14 mouse cellular contexts compared by ENCODE assay signal in genomic region chr6:125302231-125302982, GRCm38 (mm10). TPM values are rescaled to one million over a fixed set of nuclear protein-coding genes. Genes with fewer than 3 reads are reported as not detected.
DNase-seq lines count a peak whose midpoint lies in the region; ATAC-seq and TF ChIP-seq lines count a peak whose summit lies in the region.
"Had no signal": no experiment of that assay in that cellular context is flagged by ENCODE, and none has a peak within 500 bp of the region (broad histone marks: within the 10 kb centered on the region; RNA-seq: fewer than 3 reads in every experiment).

No protein-coding gene starts in this region.

- H3K27me3 ChIP-seq in limb, embryonic 14.5 days (ENCODE audit: control insufficient read depth, insufficient read depth, low read length), result no peaks in the 10 kb centered on the region
- no peaks in the 10 kb centered on the region for H3K27me3 ChIP-seq in limb, embryonic 10.5 days (ENCODE audit: low read depth, poor library complexity, severe bottlenecking)
- no peaks in the 10 kb centered on the region for H3K27me3 ChIP-seq in embryonic facial prominence, embryonic 14.5 days (replicated peaks; ENCODE audit: control insufficient read depth, insufficient read depth, low read length)
- H3K27me3 ChIP-seq: embryonic facial prominence, embryonic 12.5 days; limb, embryonic 12.5 days; midbrain, embryonic 15.5 days had no signal

- TF ChIP-seq POLR2A in limb, embryonic 14.5 days (IDR thresholded peaks at IDR 0.05; ENCODE audit: borderline replicate concordance, extremely low read depth, insufficient read depth, insufficient read length), result no peak

- H3K4me3 ChIP-seq in limb, embryonic 14.5 days (replicated peaks; ENCODE audit: low read length), result no peak overlapping the region
- no peak overlapping the region for H3K4me3 ChIP-seq in limb, embryonic 10.5 days
- no peak overlapping the region for H3K4me3 ChIP-seq in embryonic facial prominence, embryonic 14.5 days (ENCODE audit: low read depth, low read length)
- H3K4me3 ChIP-seq: embryonic facial prominence, embryonic 12.5 days; heart, embryonic 10.5 days; limb, embryonic 12.5 days; midbrain, embryonic 15.5 days had no signal

- peaks cover 9% of the 10 kb centered on the region for H3K36me3 ChIP-seq in limb, embryonic 14.5 days (ENCODE audit: control insufficient read depth, insufficient read depth, low read length)
- H3K36me3 ChIP-seq in limb, embryonic 10.5 days, result peaks cover 17% of the 10 kb centered on the region
- H3K36me3 ChIP-seq in embryonic facial prominence, embryonic 14.5 days (ENCODE audit: control insufficient read depth, insufficient read depth, low read length), result peaks cover 6% of the 10 kb centered on the region
- H3K36me3 ChIP-seq: midbrain, embryonic 15.5 days had no signal

- 0 out of 2 replicates have a peak overlapping the region, but pooled peaks have one; percentile 2 for H3K27ac ChIP-seq in limb, embryonic 14.5 days (replicated peaks; ENCODE audit: low read depth, low read length)
- H3K27ac ChIP-seq in limb, embryonic 10.5 days, result no peak overlapping the region
- peak overlapping the region; percentile 48 for H3K27ac ChIP-seq in embryonic facial prominence, embryonic 14.5 days (replicated peaks; ENCODE audit: low read depth, low read length)
- H3K27ac ChIP-seq: embryonic facial prominence, embryonic 12.5 days; heart, embryonic 10.5 days; limb, embryonic 12.5 days; midbrain, embryonic 15.5 days had no signal

- DNase-seq in limb, embryonic 14.5 days (ENCODE audit: low spot score), result no peak
- DNase-seq in limb, embryonic 10.5 days (ENCODE audit: low spot score), result no peak
- DNase-seq in embryonic facial prominence, embryonic 14.5 days (ENCODE audit: low spot score), result peak; percentile 45
- DNase-seq in kidney, postnatal 4 days, result peak; percentile 21 to 38
- DNase-seq in thymus, postnatal 0 days (ENCODE audit: low spot score), result peak; percentile 32
- no peak for DNase-seq in cerebellum, adult 8-10 months
- no peak for DNase-seq in adrenal gland, adult 18-20 months (ENCODE audit: low spot score in 2 of 2)
- no peak for DNase-seq in cerebellum, adult 11-12 months

- no peak overlapping the region for H3K9ac ChIP-seq in limb, embryonic 14.5 days (ENCODE audit: low read depth, low read length, severe bottlenecking)
- H3K9ac ChIP-seq in embryonic facial prominence, embryonic 14.5 days (ENCODE audit: low read depth, low read length), result no peak overlapping the region
- H3K9ac ChIP-seq: embryonic facial prominence, embryonic 12.5 days; limb, embryonic 12.5 days; midbrain, embryonic 15.5 days had no signal

- no peaks in the 10 kb centered on the region for H3K4me1 ChIP-seq in limb, embryonic 14.5 days (ENCODE audit: control insufficient read depth, insufficient read depth, low read length)
- H3K4me1 ChIP-seq in limb, embryonic 10.5 days, result peaks cover 3% of the 10 kb centered on the region; the same call in 1 of the 2 replicates
- H3K4me1 ChIP-seq in embryonic facial prominence, embryonic 14.5 days (ENCODE audit: control insufficient read depth, insufficient read depth, low read length), result no peaks in the 10 kb centered on the region
- H3K4me1 ChIP-seq: embryonic facial prominence, embryonic 12.5 days; heart, embryonic 10.5 days; midbrain, embryonic 15.5 days had no signal

- ATAC-seq in limb, embryonic 14.5 days (ENCODE audit: low FRiP score, low read depth), result no peak
- ATAC-seq in embryonic facial prominence, embryonic 14.5 days (ENCODE audit: low read depth), result no peak
- ATAC-seq: activated CD4-positive, CD25-positive, alpha-beta regulatory T cell, adult 4 months; midbrain, embryonic 15.5 days had no signal

- H3K9me3 ChIP-seq in limb, embryonic 14.5 days (ENCODE audit: control insufficient read depth, low read length), result no peaks in the 10 kb centered on the region
- no peaks in the 10 kb centered on the region for H3K9me3 ChIP-seq in limb, embryonic 10.5 days (replicated peaks)
- H3K9me3 ChIP-seq in embryonic facial prominence, embryonic 14.5 days (ENCODE audit: control insufficient read depth, low read length), result no peaks in the 10 kb centered on the region
- H3K9me3 ChIP-seq: embryonic facial prominence, embryonic 12.5 days; heart, embryonic 10.5 days; limb, embryonic 12.5 days; midbrain, embryonic 15.5 days had no signal

- H3K4me2 ChIP-seq in limb, embryonic 14.5 days (replicated peaks; ENCODE audit: low read depth, low read length, severe bottlenecking), result no peak overlapping the region
- H3K4me2 ChIP-seq in embryonic facial prominence, embryonic 14.5 days (ENCODE audit: low read depth, low read length), result 0 out of 2 replicates have a peak overlapping the region, but pooled peaks have one; percentile 20
- H3K4me2 ChIP-seq: embryonic facial prominence, embryonic 12.5 days; limb, embryonic 12.5 days; midbrain, embryonic 15.5 days had no signal

- 71% methylated on average over 24 of the region's 24 CpGs for WGBS in limb, embryonic 14.5 days
- WGBS in limb, embryonic 10.5 days, result 91% methylated on average over 24 of the region's 24 CpGs
- WGBS in embryonic facial prominence, embryonic 14.5 days, result 64% methylated on average over 24 of the region's 24 CpGs

RNA-seq across cellular contexts. Expression of gene Ltbr, which starts 11.3 kb away (rescaled TPM):
- 52.7 and 68.8 TPM in 2 replicates for polyA plus RNA-seq in limb, embryonic 14.5 days (2012; rRNA removed)
- polyA plus RNA-seq in limb, embryonic 14.5 days (2014; fragmentation: Nextera tagmentation; extraction: Ambion mirVana), result 45.8 and 51.1 TPM in 2 replicates
- polyA plus RNA-seq in limb, embryonic 10.5 days (2016; fragmentation: Nextera tagmentation; extraction: Ambion mirVana), result 34.3 and 41.5 TPM in 2 replicates
- 46.4 and 49.0 TPM in 2 replicates for polyA plus RNA-seq in embryonic facial prominence, embryonic 14.5 days (2014; fragmentation: Nextera tagmentation; extraction: Ambion mirVana)
- polyA plus RNA-seq in thymus, postnatal 0 days (2015; fragmentation: Nextera tagmentation; extraction: Ambion mirVana), result 29.6 and 30.9 TPM in 2 replicates
- 10 to 100 TPM; 56.6 to 78.9 TPM for total RNA-seq in adrenal gland, adult 18-20 months (2021)
- total RNA-seq: CH12.LX had no signal
- polyA plus RNA-seq: activated CD4-positive, CD25-positive, alpha-beta regulatory T cell, adult 4 months had no signal

RNA-seq across cellular contexts. Expression of gene Tuba3a, which starts 16.6 kb away (rescaled TPM):
- polyA plus RNA-seq in limb, embryonic 14.5 days (2012; rRNA removed), result 0.45 and 0.47 TPM in 2 replicates
- polyA plus RNA-seq in limb, embryonic 14.5 days (2014; fragmentation: Nextera tagmentation; extraction: Ambion mirVana), result 0.30 TPM in 1 of 2 replicates, not detected in the other
- polyA plus RNA-seq in limb, embryonic 10.5 days (2016; fragmentation: Nextera tagmentation; extraction: Ambion mirVana), result 0.10 and 0.21 TPM in 2 replicates
- 0.22 and 0.45 TPM in 2 replicates for polyA plus RNA-seq in embryonic facial prominence, embryonic 14.5 days (2014; fragmentation: Nextera tagmentation; extraction: Ambion mirVana)
- 0.22 and 0.36 TPM in 2 replicates for polyA plus RNA-seq in thymus, postnatal 0 days (2015; fragmentation: Nextera tagmentation; extraction: Ambion mirVana)
- not detected for total RNA-seq in adrenal gland, adult 18-20 months (2021)
- total RNA-seq: CH12.LX had no signal
- polyA plus RNA-seq: midbrain, embryonic 15.5 days had no signal

RNA-seq across cellular contexts. Expression of gene Scnn1a, which starts 18.1 kb away (rescaled TPM):
- 2.5 and 2.9 TPM in 2 replicates for polyA plus RNA-seq in limb, embryonic 14.5 days (2012; rRNA removed)
- 1.8 and 1.9 TPM in 2 replicates for polyA plus RNA-seq in limb, embryonic 14.5 days (2014; fragmentation: Nextera tagmentation; extraction: Ambion mirVana)
- polyA plus RNA-seq in limb, embryonic 10.5 days (2016; fragmentation: Nextera tagmentation; extraction: Ambion mirVana), result 1.0 and 1.6 TPM in 2 replicates
- polyA plus RNA-seq in embryonic facial prominence, embryonic 14.5 days (2014; fragmentation: Nextera tagmentation; extraction: Ambion mirVana), result 1.5 and 3.2 TPM in 2 replicates
- 9.0 and 9.5 TPM in 2 replicates for polyA plus RNA-seq in thymus, postnatal 0 days (2015; fragmentation: Nextera tagmentation; extraction: Ambion mirVana)
- total RNA-seq in adrenal gland, adult 18-20 months (2021), result 1 to 10 TPM; 1.3 to 1.7 TPM
- total RNA-seq: CH12.LX had no signal
- polyA plus RNA-seq: activated CD4-positive, CD25-positive, alpha-beta regulatory T cell, adult 4 months had no signal

RNA-seq across cellular contexts. Expression of gene Tnfrsf1a, which starts 46.8 kb away (rescaled TPM):
- polyA plus RNA-seq in limb, embryonic 14.5 days (2012; rRNA removed), result 88.8 and 106 TPM in 2 replicates
- polyA plus RNA-seq in limb, embryonic 14.5 days (2014; fragmentation: Nextera tagmentation; extraction: Ambion mirVana), result 85.6 and 87.8 TPM in 2 replicates
- polyA plus RNA-seq in limb, embryonic 10.5 days (2016; fragmentation: Nextera tagmentation; extraction: Ambion mirVana), result 41.8 and 43.6 TPM in 2 replicates
- 81.8 and 82.6 TPM in 2 replicates for polyA plus RNA-seq in embryonic facial prominence, embryonic 14.5 days (2014; fragmentation: Nextera tagmentation; extraction: Ambion mirVana)
- polyA plus RNA-seq in thymus, postnatal 0 days (2015; fragmentation: Nextera tagmentation; extraction: Ambion mirVana), result 67.3 and 67.9 TPM in 2 replicates
- 100 to 1,000 TPM; 185 to 291 TPM for total RNA-seq in adrenal gland, adult 18-20 months (2021)

Comparison
In these comparisons a context has a peak if more than half of its experiments do, and no peak if none do; other contexts are left out.
1. DNase-seq: peak in embryonic facial prominence, embryonic 14.5 days (single experiment), kidney, postnatal 4 days (2 of 2) and thymus, postnatal 0 days (single experiment); none in limb, embryonic 14.5 days (single experiment), limb, embryonic 10.5 days (single experiment), cerebellum, adult 8-10 months (single experiment), adrenal gland, adult 18-20 months (0 of 2) and cerebellum, adult 11-12 months (single experiment).